Mouse (Mus musculus) olfactory bulb, adult 2 months (tissue): ENCODE data around the gene Prelp. TPM values are rescaled to one million over a fixed set of nuclear protein-coding genes. Genes with fewer than 3 reads are reported as not detected.

Source experiments
- H3K27ac ChIP-seq: fragments of 200-500 bp; 2 replicates; pipeline ENCODE4 v1.5.1; 2012; ENCODE audit warnings: low read depth, low read length; ENCODE audit not compliant: insufficient read depth
- H3K4me1 ChIP-seq: fragments of 200-500 bp; 2 replicates; pipeline ENCODE4 v1.6.1; 2012; ENCODE audit warnings: low read length; ENCODE audit not compliant: control insufficient read depth, insufficient read depth
- H3K4me3 ChIP-seq: fragments of 200-500 bp; 2 replicates; pipeline ENCODE4 v1.5.1; 2012; ENCODE audit warnings: mild to moderate bottlenecking, low read depth, low read length, moderate library complexity; ENCODE audit not compliant: insufficient read depth
- CTCF ChIP-seq: fragments of 200-500 bp; IDR thresholded peaks from 2 replicates; pipeline ENCODE4 v1.5.1; 2012; ENCODE audit warnings: low read depth, mild to moderate bottlenecking, low read length, moderate library complexity; ENCODE audit not compliant: insufficient read depth
- POLR2A ChIP-seq: fragments of 200-500 bp; IDR thresholded peaks from 2 replicates; pipeline ENCODE4 v1.6.1; 2012; ENCODE audit warnings: mild to moderate bottlenecking, low read depth, low read length, moderate library complexity; ENCODE audit not compliant: insufficient read depth
- WGBS: fragments of 180-500 bp; shearing (Covaris S2); methylation state at CpG from one replicate; pipeline ENCODE4 v1.1.7; 2018; 5-methylcytosine and 5-hydroxymethylcytosine counted together
- polyA plus RNA-seq: library from polyadenylated mRNA; stranded (reverse); fragments of >200 nt; gene quantifications from 2 replicates; pipeline ENCODE4 v1.2.4, GENCODE M21; 2012; ENCODE audit warnings: low replicate concordance; ENCODE audit not compliant: missing spikeins, insufficient read depth, insufficient read length

Gene Prelp
- polyA plus RNA-seq, 1 experiment: not detected

- WGBS: 84% methylated on average over 11 of the region's 11 CpGs
- Histone ChIP-seq H3K4me3 (no peak overlapping the region), H3K4me1 (no peaks in the 10 kb centered on the region; the same call in none of the 2 replicates), H3K27ac (no peak overlapping the region)
- TF ChIP-seq CTCF: no peak
- TF ChIP-seq POLR2A: no peak
Measured at GRCm38 (mm10) chr1:133941158-133941860, 20.1 kb upstream of the Prelp start.

GRCm38 (mm10) chr1:133940481-133941092 is 19.4 kb upstream of the Prelp start:
- TF ChIP-seq POLR2A: no peak
- no peak for TF ChIP-seq CTCF
- 94% methylated on average over 3 of the region's 3 CpGs for WGBS
- Histone ChIP-seq H3K27ac (no peak overlapping the region), H3K4me3 (no peak overlapping the region), H3K4me1 (no peaks in the 10 kb centered on the region; the same call in none of the 2 replicates)

GRCm38 (mm10) chr1:133939708-133940107 is 18.5 kb upstream of the Prelp start:
- no peak overlapping the region for H3K4me3 ChIP-seq
- TF ChIP-seq POLR2A (no peak), CTCF (no peak)
- WGBS: 90% methylated on average over 8 of the region's 8 CpGs
- H3K27ac ChIP-seq: no peak overlapping the region
- no peaks in the 10 kb centered on the region; the same call in none of the 2 replicates for H3K4me1 ChIP-seq

GRCm38 (mm10) chr1:133936169-133936568 is 15.0 kb upstream of the Prelp start:
- Histone ChIP-seq H3K4me1 (peaks cover 3% of the 10 kb centered on the region), H3K27ac (no peak overlapping the region), H3K4me3 (no peak overlapping the region)
- WGBS: 65% methylated on average over 3 of the region's 3 CpGs
- TF ChIP-seq POLR2A (no peak), CTCF (no peak)

GRCm38 (mm10) chr1:133934354-133934963 is 13.2 kb upstream of the Prelp start:
- H3K4me3 ChIP-seq: no peak overlapping the region
- peaks cover 3% of the 10 kb centered on the region for H3K4me1 ChIP-seq
- TF ChIP-seq POLR2A (no peak), CTCF (no peak)
- 83% methylated on average over 10 of the region's 10 CpGs for WGBS
- H3K27ac ChIP-seq: no peak overlapping the region

GRCm38 (mm10) chr1:133933301-133934195 is 12.3 kb upstream of the Prelp start:
- TF ChIP-seq POLR2A (no peak), CTCF (no peak)
- no peak overlapping the region for H3K27ac ChIP-seq
- peaks cover 3% of the 10 kb centered on the region; the same call in 1 of the 2 replicates for H3K4me1 ChIP-seq
- WGBS: 86% methylated on average over 14 of the region's 14 CpGs
- no peak overlapping the region for H3K4me3 ChIP-seq

GRCm38 (mm10) chr1:133929980-133930379 is 8.8 kb upstream of the Prelp start:
- TF ChIP-seq POLR2A (no peak), CTCF (no peak)
- Histone ChIP-seq H3K4me3 (no peak overlapping the region), H3K4me1 (peaks cover 3% of the 10 kb centered on the region; the same call in 1 of the 2 replicates), H3K27ac (no peak overlapping the region)
- 66% methylated on average over 3 of the region's 3 CpGs for WGBS

GRCm38 (mm10) chr1:133925223-133925622 is 4.0 kb upstream of the Prelp start:
- no peak overlapping the region for H3K4me3 ChIP-seq
- 76% methylated on average over 3 of the region's 3 CpGs for WGBS
- H3K27ac ChIP-seq: no peak overlapping the region
- TF ChIP-seq POLR2A (no peak), CTCF (no peak)
- peaks cover 7% of the 10 kb centered on the region; the same call in 1 of the 2 replicates for H3K4me1 ChIP-seq
